Mouse (Mus musculus) erythroblast, adult 5-6 weeks (primary cell): ENCODE data around the gene Ksr2. TPM values are rescaled to one million over a fixed set of nuclear protein-coding genes. Genes with fewer than 3 reads are reported as not detected.
"Not testable (repeated sequence)": the region's sequence is repeated elsewhere in the genome, so short reads cannot be mapped to it uniquely, and the experiment has no call there.

Source experiments
- ATAC-seq: replicated peaks from 2 replicates; pipeline ENCODE4 v1.8.0; 2016; ENCODE audit warnings: moderate number of reproducible peaks, mild to moderate bottlenecking, moderate TSS enrichment, inconsistent platforms; ENCODE audit not compliant: poor library complexity, low FRiP score, severe bottlenecking
- total RNA-seq, 2 experiments: library from RNA; stranded (forward) in 1 of 2; stranded (reverse) in 1 of 2; fragments of 150-400 nt in 1 of 2; fragments of 200-764, 138-1000 nt in 1 of 2; gene quantifications; 2 replicates each; pipeline versions ENCODE4 v1.2.3 to v1.2.4; 2015 to 2017; ENCODE audit warnings: low replicate concordance in 2 of 2

Ksr2 gene
- total RNA-seq, 2 experiments from 2014 or later = not detected

DNA sequence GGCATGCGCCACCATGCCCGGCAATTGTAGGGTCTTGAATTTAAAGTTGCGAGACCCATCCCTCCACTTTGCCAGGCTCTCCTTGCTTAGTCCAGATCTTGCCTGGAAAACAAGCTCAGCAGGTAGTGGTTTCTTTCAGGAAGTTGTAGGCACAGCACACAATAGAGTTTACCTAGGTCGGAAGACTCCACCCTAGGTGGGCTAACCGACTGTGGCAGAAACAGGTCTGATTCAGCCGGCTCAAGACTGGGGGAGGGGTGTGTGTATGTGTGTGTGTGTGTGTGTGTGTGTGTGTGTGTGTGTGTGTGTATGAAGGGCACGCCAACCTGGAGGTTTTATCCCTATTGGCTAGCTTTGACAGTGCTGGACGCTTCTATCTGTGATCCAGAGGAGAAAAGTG, 10.2 kb upstream of the Ksr2 start:
- no peak for ATAC-seq

DNA sequence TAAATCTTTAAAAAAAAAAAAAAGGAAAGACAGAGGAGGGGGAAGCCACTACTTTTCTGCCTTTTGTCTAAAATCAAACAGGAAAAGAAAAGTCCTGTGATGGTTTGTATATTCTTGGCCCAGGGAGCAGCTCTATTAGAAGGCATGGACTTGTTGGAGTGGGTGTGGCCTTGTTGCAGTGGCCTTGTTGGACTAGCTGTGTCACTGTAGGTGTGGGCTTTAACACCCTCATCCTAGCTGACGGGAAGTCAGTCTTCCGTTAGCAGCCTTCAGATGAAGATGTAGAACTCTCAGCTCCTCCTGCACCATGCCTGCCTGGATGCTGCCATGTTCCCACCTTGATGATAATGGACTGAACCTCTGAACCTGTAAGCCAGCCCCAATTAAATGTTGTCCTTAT, 9.1 kb upstream of the Ksr2 start:
- ATAC-seq = not testable (repeated sequence)

DNA sequence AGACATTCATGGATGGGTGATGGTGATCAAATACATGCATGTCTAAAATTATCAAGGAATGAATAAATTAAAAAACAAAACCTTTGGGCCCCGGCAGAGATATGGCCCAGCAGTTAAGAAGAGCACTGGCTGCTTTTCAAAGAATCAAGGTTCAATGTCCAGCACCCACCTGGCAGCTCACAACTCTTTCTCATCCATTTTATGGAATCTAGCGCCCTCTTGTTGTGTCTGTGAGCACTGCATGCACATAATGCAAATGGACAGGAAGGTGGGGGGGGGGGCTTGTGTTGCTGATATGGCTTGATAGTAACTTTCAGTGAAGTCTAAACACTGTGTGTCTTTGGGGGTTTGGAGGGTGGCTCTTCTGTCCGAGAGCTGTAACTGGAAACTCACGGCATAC, 5.6 kb upstream of the Ksr2 start:
- ATAC-seq = no peak

DNA sequence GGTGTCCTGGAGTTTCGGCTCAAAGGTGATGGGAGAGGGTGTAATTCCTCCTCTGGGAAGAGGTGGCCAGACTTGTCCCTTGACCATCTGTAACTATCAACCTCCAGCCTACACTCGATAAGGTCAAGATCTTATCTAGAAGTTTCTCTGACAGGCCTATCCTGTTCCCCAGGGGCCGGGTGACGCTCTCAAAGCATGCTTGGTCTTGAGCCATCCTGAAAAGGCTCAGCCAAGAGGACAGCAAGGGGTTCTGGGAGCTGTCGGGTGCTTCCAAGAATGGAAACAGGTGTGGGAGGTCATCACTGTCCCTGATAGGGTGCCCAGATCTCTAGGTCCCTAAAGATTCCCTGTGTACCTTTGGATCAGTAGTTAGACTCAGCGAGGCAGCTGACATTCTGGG, 4.4 kb upstream of the Ksr2 start:
- no peak for ATAC-seq

DNA sequence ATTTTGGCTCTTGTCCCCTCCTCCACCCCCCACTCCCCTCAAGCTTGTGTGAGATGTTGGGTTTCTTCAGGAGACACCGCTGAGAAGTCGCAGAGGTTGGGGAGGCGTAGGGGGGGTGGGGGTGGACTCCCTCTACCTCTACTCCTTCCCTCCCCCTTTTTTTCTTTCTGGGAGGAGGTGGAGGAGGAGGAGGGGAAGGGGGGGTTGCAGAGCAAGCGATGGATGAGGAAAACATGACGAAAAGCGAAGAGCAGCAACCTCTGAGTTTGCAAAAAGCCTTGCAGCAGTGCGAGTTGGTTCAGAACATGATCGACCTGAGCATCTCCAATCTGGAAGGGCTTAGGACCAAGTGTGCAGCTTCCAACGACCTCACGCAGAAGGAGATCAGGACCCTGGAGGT, 811 bp downstream of the Ksr2 start:
- no peak for ATAC-seq

DNA sequence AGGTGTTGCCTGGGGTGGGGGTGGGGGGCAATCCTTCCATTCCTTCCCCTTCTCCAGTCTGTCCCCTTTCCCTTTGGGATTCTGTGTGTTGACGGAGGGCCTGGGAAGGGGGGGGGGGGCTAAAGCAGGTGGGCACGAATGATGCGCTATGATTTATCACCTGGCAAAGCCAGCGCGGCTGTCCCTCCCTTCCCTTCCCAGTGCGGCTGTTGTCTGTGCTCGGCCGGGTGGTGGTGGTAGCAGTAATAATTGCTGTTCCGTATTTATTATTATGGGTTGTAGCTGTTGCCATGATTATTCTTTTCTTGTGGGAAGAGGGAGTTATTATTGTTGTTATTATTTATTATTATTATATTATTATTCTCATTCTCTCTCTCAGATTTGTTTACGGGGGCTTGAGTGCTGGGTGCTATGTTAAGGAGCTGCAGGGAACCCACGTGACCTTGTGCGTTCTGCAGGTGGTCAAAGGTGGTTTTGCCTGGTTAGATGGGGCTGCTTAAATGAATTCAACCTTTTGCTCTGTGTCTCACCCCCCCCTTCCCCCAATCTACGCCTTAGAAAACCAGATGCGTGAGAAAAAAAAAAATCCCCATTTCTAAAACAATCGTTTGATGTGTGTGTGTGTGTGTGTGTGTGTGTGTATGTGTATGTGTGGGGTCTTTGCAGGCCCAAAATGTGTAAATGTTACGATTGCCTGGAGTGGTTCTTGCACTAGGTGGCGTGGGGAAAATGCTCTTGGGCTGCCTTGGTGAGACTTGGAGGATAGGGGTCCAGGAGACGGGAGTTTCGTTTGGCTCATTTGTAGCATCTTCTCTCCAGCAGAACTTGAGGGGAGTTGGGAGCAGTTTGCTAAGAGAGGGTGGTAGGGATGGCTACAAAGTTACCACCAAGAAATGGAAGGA, 1.5 kb downstream of the Ksr2 start:
- ATAC-seq = no peak

DNA sequence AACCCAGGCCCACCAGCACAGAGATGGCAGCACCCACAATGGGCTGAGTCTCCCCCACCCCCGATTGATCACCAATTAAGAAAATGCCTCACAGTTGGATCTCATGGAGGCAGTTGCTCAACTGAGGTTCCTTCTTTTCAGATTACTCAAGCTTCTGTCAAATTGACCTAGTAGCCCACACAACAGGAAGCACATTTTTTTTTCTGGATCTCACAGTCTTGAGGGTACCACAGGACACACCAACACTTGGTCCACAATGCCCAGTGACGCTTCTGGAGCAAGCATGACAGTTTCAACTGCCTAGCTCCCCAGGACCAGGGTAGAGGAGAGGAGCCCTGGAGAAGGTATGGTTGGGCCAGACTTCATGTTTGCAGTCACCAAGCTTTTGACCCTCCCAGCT, 3.6 kb downstream of the Ksr2 start:
- ATAC-seq = no peak

DNA sequence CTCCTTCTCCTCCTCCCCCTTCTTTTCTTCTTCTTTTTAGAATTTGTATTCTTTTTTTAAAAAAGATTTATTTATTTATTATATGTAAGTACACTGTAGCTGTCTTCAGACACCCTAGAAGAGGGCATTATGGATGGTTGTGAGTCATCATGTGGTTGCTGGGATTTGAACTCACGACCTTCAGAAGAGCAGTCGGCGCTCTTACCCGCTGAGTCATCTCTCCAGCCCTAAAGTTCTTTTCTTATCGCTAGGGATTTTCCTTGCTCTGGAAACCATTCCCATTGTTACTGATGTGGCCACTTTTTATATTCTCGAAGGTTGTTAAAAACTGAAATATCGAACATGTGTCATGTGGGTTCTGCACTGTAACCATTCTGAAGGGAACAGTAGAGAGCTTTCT, 19.7 kb downstream of the Ksr2 start:
- not testable (repeated sequence) for ATAC-seq

DNA sequence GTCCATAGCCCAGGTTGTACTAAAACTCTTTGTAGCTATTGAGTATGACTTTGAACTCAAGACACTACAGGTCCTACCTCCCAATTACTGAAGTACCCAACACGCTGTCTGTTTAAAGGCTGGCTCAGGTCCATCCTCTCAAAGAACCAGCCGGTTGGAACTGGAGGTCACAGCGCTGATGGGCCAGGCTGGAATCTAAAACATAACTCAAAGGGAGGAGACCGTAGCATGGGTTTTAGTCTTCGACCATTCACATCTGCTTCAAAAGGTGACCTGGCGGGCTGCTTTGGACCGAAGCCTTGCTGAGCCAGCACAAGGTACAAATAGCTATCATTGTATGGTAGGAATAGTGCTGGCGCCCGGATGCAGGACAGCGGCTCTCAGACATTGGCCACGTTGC, 26.5 kb downstream of the Ksr2 start:
- ATAC-seq = no peak

DNA sequence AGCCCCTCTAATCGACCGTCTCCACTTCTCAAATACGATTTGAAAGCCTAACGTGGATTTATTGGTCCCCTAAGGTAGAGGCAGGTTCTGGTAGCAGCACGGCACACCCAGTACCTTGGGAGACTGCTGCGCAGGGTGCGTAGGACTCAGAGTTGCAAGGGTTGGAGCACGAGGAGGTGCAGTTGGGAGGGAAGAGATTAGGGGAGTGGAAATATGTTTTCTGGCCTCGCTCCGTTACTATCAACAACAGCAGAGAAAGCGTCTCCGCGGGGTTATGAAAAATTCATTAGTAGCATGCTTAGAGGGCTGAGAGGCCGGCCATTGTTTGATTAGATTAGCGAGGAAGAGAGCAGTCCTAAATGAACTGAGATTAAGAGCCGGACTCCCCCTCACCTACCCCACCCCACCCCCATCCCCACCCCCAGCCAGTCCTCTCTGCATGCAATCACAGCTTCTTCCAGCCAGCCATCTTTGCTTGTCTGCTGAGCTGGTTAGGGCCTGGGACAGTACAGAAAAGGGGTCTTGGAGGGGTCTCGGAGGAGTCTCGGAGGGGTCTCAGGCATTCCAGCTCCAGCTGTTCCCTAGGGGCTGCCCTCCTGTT, 27.5 kb downstream of the Ksr2 start:
- ATAC-seq = no peak

DNA sequence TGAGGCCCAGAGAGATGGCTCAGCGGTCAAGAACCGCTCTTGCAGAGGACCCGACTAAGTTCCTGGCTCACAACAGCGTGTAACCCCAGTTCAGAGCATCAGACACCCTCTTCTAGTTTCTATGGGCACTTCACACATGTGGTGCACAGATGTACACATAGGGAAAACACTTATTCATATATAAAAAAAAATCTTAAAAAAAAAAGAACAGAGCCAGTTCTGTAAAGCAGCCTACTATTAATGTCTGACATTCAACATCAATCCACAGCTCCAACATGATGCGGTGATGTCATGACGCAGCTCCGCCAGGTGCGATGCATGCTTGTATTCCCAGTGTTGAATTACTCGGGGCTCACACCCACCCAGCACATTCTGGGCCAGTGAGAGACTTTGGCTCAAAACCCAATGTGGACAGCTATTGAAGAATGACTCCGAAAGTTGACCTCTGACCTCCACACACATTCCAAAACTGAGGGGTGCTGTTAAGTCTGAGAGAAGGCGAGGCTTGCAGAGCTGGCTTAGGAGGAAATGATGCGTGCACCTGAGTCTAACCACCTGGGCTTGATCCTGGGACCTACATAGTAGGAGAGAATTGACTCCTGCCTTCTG, 28.5 kb downstream of the Ksr2 start:
- no peak for ATAC-seq

DNA sequence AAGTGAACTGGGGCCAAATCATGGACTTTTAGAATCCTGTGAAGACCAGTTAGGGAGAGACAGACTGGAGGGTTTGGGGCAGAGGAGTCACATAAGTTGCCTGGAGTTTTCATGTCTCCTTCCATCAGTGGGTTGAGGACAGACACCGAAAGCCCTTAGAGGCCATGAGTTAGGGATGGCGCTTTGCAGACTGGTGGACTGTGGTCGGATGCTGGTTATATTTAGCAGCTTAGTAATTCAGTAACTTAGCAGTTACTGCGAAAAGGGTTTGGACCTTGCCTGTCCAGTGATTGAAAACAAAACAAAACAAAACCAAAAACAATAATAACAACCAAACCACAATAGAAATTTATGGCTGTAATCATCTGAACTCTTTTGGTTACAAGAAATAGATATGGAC, 29.3 kb downstream of the Ksr2 start:
- ATAC-seq = no peak

DNA sequence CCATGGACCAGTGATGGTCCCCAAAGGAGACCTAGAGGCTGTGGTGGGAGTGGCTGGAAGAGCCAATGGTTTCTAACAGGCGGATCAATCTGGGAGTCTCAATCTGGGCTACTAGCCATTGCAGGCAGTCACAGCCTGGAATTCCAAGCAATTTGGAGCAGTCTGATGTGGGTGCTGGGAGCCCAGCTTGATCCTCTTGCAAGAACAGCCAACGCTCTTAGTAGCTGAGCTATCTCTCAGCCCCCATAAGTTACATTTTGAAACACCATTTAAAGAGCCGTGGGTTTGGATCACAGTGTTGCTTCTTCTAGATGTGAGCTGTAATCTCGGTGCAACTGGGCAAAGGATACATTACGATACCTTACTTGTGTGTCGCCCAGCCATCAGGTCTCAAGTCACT, 30.1 kb downstream of the Ksr2 start:
- ATAC-seq = no peak

DNA sequence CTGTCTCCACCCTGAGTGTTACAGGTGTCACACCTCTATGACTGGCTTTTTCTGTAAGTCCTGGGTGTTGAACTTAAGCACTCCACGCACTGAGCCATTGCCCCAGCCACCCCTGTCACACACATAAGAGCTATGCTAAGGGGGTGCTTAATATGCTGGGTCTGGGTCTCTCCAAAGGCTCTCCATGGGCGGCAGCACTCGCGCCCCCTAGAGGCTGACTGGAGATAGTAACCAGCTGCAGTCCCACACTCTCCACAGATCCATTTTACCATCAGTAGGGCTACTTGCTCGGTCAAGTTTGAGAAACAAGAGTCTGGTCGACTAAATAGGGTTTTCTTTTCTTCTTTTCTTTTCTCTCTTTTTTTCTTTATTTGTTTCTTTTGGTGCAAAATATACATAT, 33.9 kb downstream of the Ksr2 start:
- ATAC-seq = no peak

DNA sequence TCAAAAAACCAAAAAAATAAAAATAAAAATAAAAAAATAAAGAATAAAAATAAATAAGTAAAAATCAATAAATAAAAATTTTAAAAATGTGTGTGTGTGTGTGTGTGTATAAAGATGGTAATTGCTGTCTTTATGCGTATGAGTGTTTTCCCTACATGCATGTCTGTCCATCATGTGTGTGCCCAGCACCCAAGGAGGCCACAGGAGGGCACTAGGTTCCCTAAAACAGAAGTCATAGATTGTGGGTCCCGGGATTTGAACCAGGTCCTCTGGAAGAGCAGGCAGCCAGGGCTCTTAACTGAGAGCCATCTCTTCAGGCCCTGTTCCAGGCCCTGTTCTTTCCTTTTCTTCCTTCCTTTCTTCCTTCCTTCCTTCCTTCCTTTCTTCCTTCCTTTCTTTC, 38.2 kb downstream of the Ksr2 start:
- ATAC-seq = no peak

DNA sequence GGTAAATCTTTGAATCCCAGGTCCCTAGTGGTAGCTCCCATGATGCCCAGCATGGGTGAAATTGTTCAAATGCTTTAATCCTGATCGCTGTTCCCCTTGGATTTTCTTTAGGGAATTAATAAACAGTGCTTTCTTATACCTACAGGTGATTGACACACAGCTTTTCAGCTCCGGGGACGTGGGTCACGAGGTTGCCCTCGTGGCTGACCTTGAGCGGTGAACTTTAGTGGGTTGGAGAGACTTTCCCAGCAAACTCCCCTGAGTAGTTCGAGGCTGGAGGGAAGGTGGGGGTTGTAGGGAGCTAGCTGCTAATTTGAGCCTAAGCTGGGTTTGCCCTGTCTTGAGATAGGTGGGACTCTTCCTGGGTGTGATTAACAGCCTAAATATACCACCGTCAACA, 41.7 kb downstream of the Ksr2 start:
- ATAC-seq = no peak

DNA sequence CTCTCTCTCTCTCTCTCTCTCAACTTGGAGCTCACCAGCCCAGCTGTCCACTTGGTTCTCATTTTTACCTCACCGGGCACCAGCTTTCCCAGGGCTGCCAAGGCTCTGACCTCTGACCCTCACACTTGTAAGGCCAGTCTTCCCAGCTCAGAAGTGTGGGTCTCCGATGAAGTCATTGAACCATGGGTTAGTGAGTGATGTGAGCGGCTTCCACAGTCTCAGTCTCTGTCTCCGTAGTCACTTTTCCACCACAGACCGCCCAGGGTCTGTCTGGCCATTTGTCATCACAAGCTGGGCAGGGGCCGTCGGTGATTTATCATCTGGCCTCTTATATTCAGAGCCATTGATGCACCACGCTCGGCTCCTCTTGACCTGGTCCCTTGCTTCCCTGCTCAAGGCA, 43.3 kb downstream of the Ksr2 start:
- ATAC-seq = no peak

DNA sequence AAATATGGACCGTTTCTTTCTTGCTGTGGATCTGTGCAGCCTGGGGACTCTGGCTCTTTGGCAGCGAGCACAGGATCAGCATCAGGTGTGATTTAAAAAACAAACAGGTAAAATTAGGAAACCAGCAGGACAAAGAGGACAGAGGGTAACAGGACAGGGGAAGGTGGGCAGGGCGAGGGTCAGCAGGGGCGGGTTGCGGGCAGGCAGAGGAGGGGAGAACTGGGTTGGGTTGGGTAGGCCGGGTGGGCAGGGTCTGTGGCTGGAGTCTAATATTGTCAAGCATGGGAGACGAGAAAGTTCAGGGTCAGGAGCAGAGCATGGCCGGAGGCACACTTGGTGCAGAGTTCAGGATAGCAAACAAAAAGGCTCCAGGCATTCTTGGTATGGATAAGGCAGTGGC, 43.8 kb downstream of the Ksr2 start:
- no peak for ATAC-seq

DNA sequence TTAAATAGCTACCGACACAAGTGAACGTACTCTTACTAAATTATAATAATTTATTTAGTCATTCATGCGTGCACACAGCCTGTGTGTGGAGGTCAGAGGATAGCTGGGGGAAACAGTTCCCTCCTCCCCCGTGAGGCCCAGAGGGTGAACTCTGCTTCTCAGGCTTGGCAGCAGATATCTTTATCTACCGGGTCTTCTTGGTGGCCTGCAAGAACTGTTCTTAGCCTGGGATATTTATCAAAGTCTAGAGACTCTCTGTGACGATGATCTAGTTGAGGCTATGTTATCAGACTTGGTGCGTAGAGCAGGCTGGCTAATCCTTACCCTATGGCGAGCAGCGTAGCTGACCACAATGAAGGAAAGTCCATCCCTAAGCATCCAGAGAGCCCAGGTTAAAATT, 45.1 kb downstream of the Ksr2 start:
- no peak for ATAC-seq

DNA sequence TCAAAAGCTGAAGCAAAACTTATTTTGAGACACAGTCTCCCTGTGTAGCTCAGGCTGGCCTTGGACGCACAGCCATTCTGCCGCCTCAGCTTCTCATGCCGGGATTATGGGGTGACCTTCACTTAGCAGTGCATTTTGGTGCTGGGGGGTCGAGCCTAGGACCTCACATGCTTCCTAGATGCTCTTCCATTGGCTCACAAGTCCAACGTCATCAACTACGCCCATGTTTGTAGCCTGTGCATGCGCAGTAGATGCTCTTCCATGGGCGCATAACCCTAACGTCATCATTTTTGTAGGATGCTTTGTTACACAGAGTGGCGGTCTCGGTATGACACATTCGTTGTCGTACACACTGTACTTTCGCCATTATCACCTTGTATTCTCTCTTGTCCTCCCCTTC, 46.5 kb downstream of the Ksr2 start:
- no peak for ATAC-seq

DNA sequence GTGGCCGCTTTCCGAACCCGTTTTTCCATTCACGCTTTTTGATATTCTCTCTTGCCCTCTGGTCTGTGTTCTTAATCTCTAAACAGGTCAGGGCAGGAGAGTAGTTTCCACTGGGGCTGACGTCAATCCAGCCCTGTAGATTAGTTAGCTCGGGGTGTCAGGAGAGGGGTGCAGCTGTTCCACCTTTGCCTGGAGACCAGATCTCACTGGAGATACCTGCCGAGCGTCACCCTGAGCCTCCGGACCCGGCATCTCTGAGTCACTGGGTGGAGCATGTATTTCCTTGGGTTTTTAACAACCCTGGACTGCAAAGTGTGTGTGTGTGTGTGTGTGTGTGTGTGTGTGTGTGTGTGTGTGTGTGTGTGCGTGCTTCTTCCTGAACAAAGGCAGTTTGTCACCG, 53.3 kb downstream of the Ksr2 start:
- ATAC-seq = no peak
